Comparison of ENCODE assay signal across 8 mouse cellular contexts in the genomic region with DNA sequence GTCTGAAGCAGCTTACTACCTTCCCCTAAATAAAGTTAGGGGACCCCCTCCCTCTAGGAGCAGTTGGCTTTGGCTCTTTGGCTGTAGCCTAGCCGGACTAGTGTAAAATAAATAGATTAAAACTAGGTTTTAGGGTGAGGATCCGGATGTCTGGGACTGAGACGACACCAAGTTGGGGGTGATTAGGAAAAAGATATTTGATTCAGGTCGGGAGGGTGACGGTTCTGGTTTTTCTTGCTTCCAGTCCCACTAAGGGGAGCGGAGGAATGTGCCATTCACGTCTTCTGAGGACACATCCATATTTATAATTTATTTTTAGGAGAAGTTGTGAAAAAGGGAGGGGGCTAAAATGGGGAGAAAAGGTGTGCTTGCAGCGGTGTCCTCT.
DNase-seq lines count a peak whose midpoint lies in the region; ATAC-seq and TF ChIP-seq lines count a peak whose summit lies in the region.

No protein-coding gene starts in this region.

- H3K4me3 ChIP-seq in cerebellum, adult 2 months (replicated peaks; ENCODE audit: insufficient read depth, low read depth, low read length) = peak overlapping the region; percentile 84
- peak overlapping the region; percentile 59 for H3K4me3 ChIP-seq in lung, postnatal 0 days (ENCODE audit: low read depth, low read length)
- H3K4me3 ChIP-seq in lung, adult 2 months (replicated peaks; ENCODE audit: extremely low read depth, low read depth, low read length) = no peak overlapping the region
- peak overlapping the region; percentile 76 for H3K4me3 ChIP-seq in limb, embryonic 13.5 days
- H3K4me3 ChIP-seq in small intestine, adult 2 months (ENCODE audit: low read depth, low read length) = peak overlapping the region; percentile 67

- no peaks in the 10 kb centered on the region for H3K27me3 ChIP-seq in cerebellum, adult 2 months (ENCODE audit: control insufficient read depth, insufficient read depth, low read length)
- H3K27me3 ChIP-seq in lung, postnatal 0 days (replicated peaks; ENCODE audit: insufficient read depth, low read length) = no peaks in the 10 kb centered on the region
- peaks cover 55% of the 10 kb centered on the region for H3K27me3 ChIP-seq in limb, embryonic 13.5 days
- H3K27me3 ChIP-seq in small intestine, adult 2 months (ENCODE audit: control insufficient read depth, insufficient read depth, low read length) = peaks cover 16% of the 10 kb centered on the region

- no peaks in the 10 kb centered on the region for H3K9me3 ChIP-seq in lung, postnatal 0 days (ENCODE audit: low read length)
- H3K9me3 ChIP-seq in limb, embryonic 13.5 days = no peaks in the 10 kb centered on the region

- no peak for ATAC-seq in lung, postnatal 0 days
- ATAC-seq in limb, embryonic 13.5 days (ENCODE audit: low FRiP score, low read depth) = no peak

- no peak overlapping the region for H3K27ac ChIP-seq in cerebellum, adult 2 months (ENCODE audit: insufficient read depth, low read length)
- H3K27ac ChIP-seq in lung, postnatal 0 days (ENCODE audit: low read length) = no peak overlapping the region
- H3K27ac ChIP-seq in limb, embryonic 13.5 days = no peak overlapping the region
- no peak overlapping the region for H3K27ac ChIP-seq in small intestine, adult 2 months (ENCODE audit: insufficient read depth, low read depth, low read length)

- TF ChIP-seq EP300 in lung, postnatal 0 days (IDR thresholded peaks at IDR 0.05) = no peak

- no peak for TF ChIP-seq POLR2A in cerebellum, adult 2 months (IDR thresholded peaks at IDR 0.05; ENCODE audit: borderline replicate concordance, insufficient read depth, low read length)
- TF ChIP-seq POLR2A in lung, adult 2 months (IDR thresholded peaks at IDR 0.05; ENCODE audit: borderline replicate concordance, extremely low read depth, low read depth, low read length) = no peak
- no peak for TF ChIP-seq POLR2A in small intestine, adult 2 months (IDR thresholded peaks at IDR 0.05; ENCODE audit: low read depth, low read length)

- 57% methylated on average over 8 of the region's 8 CpGs for WGBS in cerebellum, adult 2 months
- whole genome bisulfite sequencing in lung, postnatal 0 days = 27% methylated on average over 8 of the region's 8 CpGs
- 44% methylated on average over 8 of the region's 8 CpGs for WGBS in lung, adult 2 months
- WGBS in limb, embryonic 13.5 days = 10% methylated on average over 8 of the region's 8 CpGs
- 43% methylated on average over 8 of the region's 8 CpGs for WGBS in small intestine, adult 2 months

- DNase-seq in cerebellum, adult 2 months = no peak
- DNase-seq in cerebellum, adult 18-20 months = no peak
- no peak for DNase-seq in lung, postnatal 0 days (ENCODE audit: low spot score)
- no peak for DNase-seq in lung, adult 2 months
- no peak for DNase-seq in frontal cortex, postnatal 14 days (ENCODE audit: low spot score in 2 of 2)
- DNase-seq in left cerebral cortex, adult 9 months (ENCODE audit: low spot score in 2 of 2) = no peak

- H3K36me3 ChIP-seq in lung, postnatal 0 days (ENCODE audit: insufficient read depth, low read length) = no peaks in the 10 kb centered on the region
- H3K36me3 ChIP-seq in limb, embryonic 13.5 days = no peaks in the 10 kb centered on the region
- H3K36me3 ChIP-seq in small intestine, adult 2 months (ENCODE audit: control insufficient read depth, insufficient read depth, low read length) = no peaks in the 10 kb centered on the region

- H3K4me1 ChIP-seq in cerebellum, adult 2 months (ENCODE audit: control insufficient read depth, insufficient read depth, low read length) = peaks cover 6% of the 10 kb centered on the region; the same call in 1 of the 2 replicates
- H3K4me1 ChIP-seq in lung, postnatal 0 days (ENCODE audit: insufficient read depth, low read depth, low read length) = no peaks in the 10 kb centered on the region
- H3K4me1 ChIP-seq in lung, adult 2 months (ENCODE audit: control insufficient read depth, insufficient read depth, low read length) = 0 out of 2 replicates have a peak, but pooled peaks cover 3% of the 10 kb centered on the region
- peaks cover 35% of the 10 kb centered on the region for H3K4me1 ChIP-seq in limb, embryonic 13.5 days
- H3K4me1 ChIP-seq in small intestine, adult 2 months (ENCODE audit: control insufficient read depth, insufficient read depth, insufficient read length, low read length) = peaks cover 6% of the 10 kb centered on the region; the same call in 1 of the 2 replicates

- peak overlapping the region; percentile 98 for H3K4me2 ChIP-seq in lung, postnatal 0 days (replicated peaks; ENCODE audit: low read depth, low read length)
- peak overlapping the region; percentile 98 for H3K4me2 ChIP-seq in limb, embryonic 13.5 days (replicated peaks)

- TF ChIP-seq CTCF in cerebellum, adult 2 months (IDR thresholded peaks at IDR 0.05; ENCODE audit: borderline replicate concordance, insufficient read depth, low read depth, low read length) = no peak
- no peak for TF ChIP-seq CTCF in lung, postnatal 0 days (IDR thresholded peaks at IDR 0.05)
- TF ChIP-seq CTCF in lung, adult 2 months (IDR thresholded peaks at IDR 0.05; ENCODE audit: insufficient read depth, low read length) = no peak
- TF ChIP-seq CTCF in small intestine, adult 2 months (IDR thresholded peaks at IDR 0.05; ENCODE audit: extremely low read depth, insufficient read length, insufficient replicate concordance, low read depth, low read length) = no peak

- H3K9ac ChIP-seq in lung, postnatal 0 days (replicated peaks; ENCODE audit: low read depth) = 0 out of 2 replicates have a peak overlapping the region, but pooled peaks have one; percentile 13
- peak overlapping the region; percentile 82 for H3K9ac ChIP-seq in limb, embryonic 13.5 days
